Mouse (Mus musculus) T-helper 17 cell (primary cell): Measurements from ENCODE around the gene Zc3h18.

ENCODE experiments used
- in situ Hi-C, 2 experiments: fragments of 300-600 bp; cut with MboI, MseI; formaldehyde crosslinking; loops; 1 replicate in 1 of 2; 2 replicates in 1 of 2; pipeline ENCODE4 v1.15.1; 2025; ENCODE audit warnings: high pct_unique_total_duplicates in 2 of 2

The Zc3h18 gene

GRCm38 (mm10) chr8:122433269-122433905, 57.0 kb downstream of the Zc3h18 start:
- in situ Hi-C loops = loop anchor here (5.0 to 25.0 kb wide), 5 partner anchors 39 to 1129 kb away; partner anchors contain the start of genes Cdt1 (in 1 of the 2), Fbxo31 (in 1 of the 2), Map1lc3b (in 1 of the 2) and Zfpm1 (in 1 of the 2)

DNA sequence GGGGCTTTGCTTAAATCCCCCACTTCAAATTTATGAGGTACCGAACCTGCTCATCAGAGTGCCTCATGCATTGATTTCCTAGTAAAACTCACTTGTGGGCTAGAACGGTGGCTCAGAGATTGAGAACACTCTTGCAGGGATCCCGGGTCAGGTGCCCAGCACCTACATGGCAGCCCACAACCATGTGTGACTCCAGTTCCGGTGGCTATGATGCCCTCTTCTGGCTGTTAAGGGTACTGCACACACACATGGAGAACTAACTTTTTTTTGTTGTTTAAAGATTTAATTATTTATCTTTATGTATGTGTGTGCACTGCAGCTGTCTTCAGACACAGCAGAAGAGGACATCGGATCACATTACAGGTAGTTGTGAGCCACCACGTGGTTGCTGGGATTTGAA, 59.0 kb downstream of the Zc3h18 start:
- in situ Hi-C loops = loop anchor here in 1 of 2 experiments (25.0 kb wide), 2 partner anchors 848 to 1127 kb away; partner anchors contain the start of genes Fbxo31 and Map1lc3b

GRCm38 (mm10) chr8:122436146-122436545, 59.7 kb downstream of the Zc3h18 start:
- in situ Hi-C loops = loop anchor here in 1 of 2 experiments (25.0 kb wide), 2 partner anchors 849 to 1126 kb away; partner anchors contain the start of genes Fbxo31 and Map1lc3b

DNA sequence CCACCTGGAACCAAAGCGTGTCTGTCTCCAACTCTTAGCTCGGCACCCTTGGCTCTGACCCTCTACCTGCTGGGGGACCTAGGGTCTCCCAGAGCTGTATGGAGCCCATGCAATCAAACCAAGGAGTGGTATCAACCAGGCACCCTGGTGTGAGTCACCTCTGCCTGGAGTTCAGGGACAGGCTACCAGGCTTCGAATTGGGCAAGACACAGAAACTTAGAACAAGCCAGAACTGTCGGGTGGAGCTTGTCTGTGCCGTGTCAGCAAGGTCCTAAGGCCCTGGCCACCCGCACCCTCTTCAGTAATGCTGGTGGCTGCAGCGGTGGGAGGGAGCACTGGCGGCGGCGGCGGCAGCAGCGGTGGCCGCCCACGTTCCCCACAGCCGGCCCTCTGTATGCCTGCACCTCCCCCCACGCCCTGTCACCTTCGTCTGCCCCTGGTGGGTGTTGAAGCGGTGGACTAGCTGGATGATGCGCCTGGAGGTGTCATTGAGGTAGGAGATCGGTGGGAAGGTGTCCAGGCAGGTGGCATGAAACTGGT, 60.2 kb downstream of the Zc3h18 start:
- in situ Hi-C loops = loop anchor here in 1 of 2 experiments (25.0 kb wide), 2 partner anchors 849 to 1126 kb away; partner anchors contain the start of genes Fbxo31 and Map1lc3b

DNA sequence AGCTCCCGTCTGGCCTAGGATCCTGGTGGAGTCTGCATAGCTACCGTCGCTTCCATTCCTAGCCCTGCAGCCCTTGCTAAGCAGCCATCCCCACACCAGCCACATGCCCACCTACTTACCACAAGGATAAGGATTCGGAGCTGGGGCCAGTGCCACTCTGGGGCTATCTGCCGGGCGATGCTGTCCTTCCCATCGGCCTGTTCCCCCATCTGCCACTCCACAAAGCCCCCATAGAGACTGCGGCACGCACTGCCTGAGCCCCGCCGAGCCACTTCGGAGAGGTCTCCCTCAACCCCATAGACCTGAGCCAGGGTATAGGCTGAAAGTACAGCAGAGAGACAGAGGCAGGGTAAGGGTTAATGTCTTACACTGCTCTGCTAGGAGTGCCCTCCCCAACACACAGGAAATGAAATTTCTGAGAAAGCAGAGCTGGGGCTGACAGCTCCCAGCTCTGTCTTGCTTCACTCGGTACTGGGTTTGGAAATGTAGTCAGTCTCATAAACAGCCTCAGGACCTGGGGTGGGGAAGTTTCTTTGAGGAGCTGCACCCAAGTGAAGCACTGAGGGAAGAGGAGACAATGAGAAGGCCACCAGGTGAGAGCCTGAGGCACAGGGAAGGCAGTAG, 61.4 kb downstream of the Zc3h18 start:
- in situ Hi-C loops = loop anchor here in 1 of 2 experiments (25.0 kb wide), 2 partner anchors 851 to 1124 kb away; partner anchors contain the start of genes Fbxo31 and Map1lc3b

DNA sequence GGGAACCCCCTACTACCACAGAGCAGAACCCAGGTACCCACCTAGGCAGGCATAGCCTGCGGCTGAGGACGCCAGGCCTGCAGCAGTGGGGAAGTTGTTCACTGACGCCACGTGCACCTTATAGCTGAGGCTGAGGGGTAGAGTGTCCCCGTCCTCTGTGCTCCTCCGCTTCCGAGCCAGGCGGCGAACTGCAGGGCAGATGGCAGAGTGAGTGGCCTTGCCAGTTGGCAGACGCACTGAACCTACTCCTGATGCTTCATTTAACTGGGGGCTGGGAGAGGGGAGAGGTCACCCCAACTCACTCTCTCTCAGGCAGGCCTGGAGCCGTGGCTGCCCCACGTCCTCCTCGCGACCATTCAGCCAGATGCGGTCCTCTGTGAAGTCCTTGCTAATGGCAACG, 62.9 kb downstream of the Zc3h18 start:
- in situ Hi-C loops = loop anchor here in 1 of 2 experiments (25.0 kb wide), 2 partner anchors 852 to 1123 kb away; partner anchors contain the start of genes Fbxo31 and Map1lc3b

GRCm38 (mm10) chr8:122441326-122441725, 64.9 kb downstream of the Zc3h18 start:
- in situ Hi-C loops = loop anchor here (10.0 to 25.0 kb wide), 3 partner anchors 854 to 1121 kb away; partner anchors contain the start of genes Fbxo31 (in 1 of the 2) and Map1lc3b (in 1 of the 2)

DNA sequence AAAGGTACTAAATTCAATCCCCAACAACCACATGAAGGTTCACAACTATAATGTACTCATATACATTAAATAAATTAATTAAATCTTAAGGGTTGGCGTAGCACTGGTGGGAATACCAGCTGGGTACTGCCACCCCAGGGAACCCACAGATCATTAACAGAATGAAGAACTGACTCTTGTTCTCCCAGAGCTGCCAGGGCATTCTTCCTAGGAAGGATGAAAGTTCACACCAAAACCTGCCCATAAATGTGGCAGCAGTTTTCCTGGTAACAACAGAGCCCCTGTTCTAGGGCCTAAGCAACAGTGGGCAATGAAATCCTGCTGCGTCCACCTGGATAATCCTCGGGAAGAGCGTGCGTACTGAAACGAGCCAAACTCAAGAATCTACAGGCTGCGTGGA, 65.9 kb downstream of the Zc3h18 start:
- in situ Hi-C loops = loop anchor here (10.0 to 25.0 kb wide), 3 partner anchors 855 to 1120 kb away; partner anchors contain the start of genes Fbxo31 (in 1 of the 2) and Map1lc3b (in 1 of the 2)

DNA sequence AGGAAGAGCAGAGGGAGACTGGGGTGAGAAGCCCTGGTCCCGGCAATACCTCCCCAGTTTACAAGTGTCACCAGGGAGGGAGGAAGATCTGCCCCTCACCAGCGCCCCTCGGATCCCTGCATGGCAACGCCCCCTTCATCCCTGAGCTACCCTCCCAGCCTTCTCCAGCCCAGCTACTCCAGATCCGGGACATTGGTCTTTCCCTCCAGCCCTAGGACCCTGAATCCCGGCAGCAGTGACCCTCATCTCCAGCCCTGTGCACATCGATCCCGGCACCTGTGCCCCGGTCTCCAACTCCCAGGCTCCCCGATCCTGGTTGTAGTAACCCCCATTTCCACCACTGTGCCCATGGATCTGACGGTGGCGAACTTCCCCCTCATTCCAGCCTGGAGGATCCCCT, 66.4 kb downstream of the Zc3h18 start:
- in situ Hi-C loops = loop anchor here (10.0 to 25.0 kb wide), 3 partner anchors 855 to 1120 kb away; partner anchors contain the start of genes Fbxo31 (in 1 of the 2) and Map1lc3b (in 1 of the 2)

GRCm38 (mm10) chr8:122443262-122444006, 67.0 kb downstream of the Zc3h18 start, which contains the start of gene Mvd:
Gene Mvd, minus strand, starts transcription at chr8:122443422.
- in situ Hi-C loops = loop anchor here (10.0 to 25.0 kb wide), 3 partner anchors 856 to 1119 kb away; partner anchors contain the start of genes Fbxo31 (in 1 of the 2) and Map1lc3b (in 1 of the 2)

GRCm38 (mm10) chr8:122444058-122444748, 67.8 kb downstream of the Zc3h18 start:
- in situ Hi-C loops = loop anchor here (10.0 to 25.0 kb wide), 3 partner anchors 857 to 1118 kb away; partner anchors contain the start of genes Fbxo31 (in 1 of the 2) and Map1lc3b (in 1 of the 2)

DNA sequence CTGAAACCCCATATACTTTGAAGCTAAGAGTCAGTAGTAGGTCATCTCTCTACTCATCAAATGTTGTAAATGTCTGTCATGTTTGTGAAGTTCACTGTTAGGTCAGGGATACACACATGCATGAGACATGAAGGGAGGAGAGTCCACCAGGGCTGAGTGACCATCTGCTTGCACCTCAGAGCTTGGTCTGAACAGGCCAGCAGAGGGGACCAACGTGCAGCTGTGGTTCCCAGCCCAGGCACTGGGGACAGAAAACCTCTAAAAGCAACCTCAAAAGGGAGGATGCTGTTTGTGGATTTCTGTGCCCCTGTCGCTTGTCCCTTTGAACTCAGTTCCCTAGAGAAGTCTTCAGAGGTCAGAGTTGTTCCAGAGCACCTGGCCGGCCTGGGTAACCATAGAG, 68.8 kb downstream of the Zc3h18 start:
- in situ Hi-C loops = loop anchor here (10.0 to 25.0 kb wide), 3 partner anchors 858 to 1117 kb away; partner anchors contain the start of genes Fbxo31 (in 1 of the 2) and Map1lc3b (in 1 of the 2)

GRCm38 (mm10) chr8:122451161-122451703, 74.8 kb downstream of the Zc3h18 start:
- in situ Hi-C loops = no loop called here

DNA sequence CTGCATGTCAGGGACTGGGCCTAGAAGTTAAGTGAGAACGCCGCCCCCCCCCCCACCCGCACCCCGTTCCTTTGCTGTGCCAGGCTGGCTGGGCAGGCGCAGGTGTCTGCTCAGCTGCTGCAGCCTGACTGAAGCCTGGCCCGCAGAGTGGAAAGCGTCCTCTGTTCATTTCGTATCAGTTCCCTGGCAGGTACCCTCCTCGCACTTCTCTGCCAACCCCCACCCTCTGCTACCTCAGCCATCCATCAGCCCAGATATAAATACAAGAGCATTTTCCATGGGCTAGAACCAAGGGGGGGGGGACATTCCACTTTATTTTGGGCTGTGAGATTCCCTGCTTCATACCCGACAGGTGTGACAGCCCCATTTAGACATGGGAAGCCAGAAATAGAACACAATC, 75.7 kb downstream of the Zc3h18 start:
- in situ Hi-C loops = no loop called here

GRCm38 (mm10) chr8:122454409-122454808, 78.0 kb downstream of the Zc3h18 start:
- in situ Hi-C loops = no loop called here

GRCm38 (mm10) chr8:122457171-122457570, 80.8 kb downstream of the Zc3h18 start:
- in situ Hi-C loops = no loop called here

DNA sequence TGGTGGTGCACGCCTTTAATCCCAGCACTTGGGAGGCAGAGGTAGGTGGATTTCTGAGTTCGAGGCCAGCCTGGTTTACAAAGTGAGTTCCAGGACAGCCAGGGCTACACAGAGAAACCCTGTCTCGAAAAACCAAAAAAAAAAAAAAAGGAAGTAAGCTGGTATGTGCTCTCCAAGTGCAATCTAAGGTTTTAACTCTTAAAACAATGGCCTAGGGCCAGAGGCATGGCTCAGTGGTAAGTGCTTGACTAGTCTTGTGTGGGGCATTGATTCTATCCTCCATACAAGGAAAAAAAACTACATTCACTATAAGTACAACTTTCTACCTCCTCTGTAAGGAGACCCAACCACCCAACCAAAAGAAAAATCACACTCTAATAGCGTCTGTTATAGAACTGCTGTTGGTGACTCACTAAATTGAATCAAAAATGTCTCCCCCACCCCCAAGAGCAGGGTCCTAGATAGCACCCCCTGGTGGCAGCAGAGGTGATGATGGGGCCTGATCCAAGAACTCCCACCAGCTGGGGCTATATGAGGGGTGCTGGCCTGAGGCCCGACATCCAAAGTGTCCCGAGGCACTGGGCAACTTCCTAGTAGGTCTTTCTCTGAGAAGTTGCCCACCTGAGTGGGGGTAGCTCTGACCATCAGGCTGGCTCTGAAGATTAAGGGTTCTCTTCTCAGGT, 83.0 kb downstream of the Zc3h18 start:
- in situ Hi-C loops = no loop called here

- in situ Hi-C loops = no loop called here
Observed at GRCm38 (mm10) chr8:122459990-122460389, 83.6 kb downstream of the Zc3h18 start.
